Mouse (Mus musculus) hindbrain, embryonic 15.5 days (tissue): Measurements from ENCODE around the gene Gm21149. TPM values are rescaled to one million over a fixed set of nuclear protein-coding genes. Genes with fewer than 3 reads are reported as not detected.
"Not testable (repeated sequence)": the region's sequence is repeated elsewhere in the genome, so short reads cannot be mapped to it uniquely, and the experiment has no call there.

Experiments used
- ATAC-seq: fragments of 200-750 bp; cut with Nextera tagmentation; 2 replicates; pipeline ENCODE4 v1.8.0; 2017; ENCODE audit warnings: low read depth, moderate number of reproducible peaks, moderate TSS enrichment; ENCODE audit not compliant: low FRiP score
- H3K27ac ChIP-seq: fragments of 300-500 bp; sonication (generic); replicated peaks from 2 replicates; pipeline ENCODE4 v1.5.1; 2015; ENCODE audit warnings: mild to moderate bottlenecking, inconsistent platforms
- H3K27me3 ChIP-seq: fragments of 300-500 bp; sonication (generic); 2 replicates; pipeline ENCODE4 v1.6.1; 2015; ENCODE audit warnings: control low read depth, inconsistent platforms
- H3K36me3 ChIP-seq: fragments of 300-500 bp; sonication (generic); 2 replicates; pipeline ENCODE4 v1.6.1; 2015; ENCODE audit warnings: control low read depth, inconsistent platforms
- H3K4me1 ChIP-seq: fragments of 300-500 bp; sonication (generic); replicated peaks from 2 replicates; pipeline ENCODE4 v1.6.1; 2015; ENCODE audit warnings: control low read depth, inconsistent platforms
- H3K4me2 ChIP-seq: fragments of 300-500 bp; sonication (generic); 2 replicates; pipeline ENCODE4 v1.6.1; 2015; ENCODE audit warnings: moderate library complexity, mild to moderate bottlenecking, inconsistent platforms
- H3K4me3 ChIP-seq: fragments of 300-500 bp; sonication (generic); 2 replicates; pipeline ENCODE4 v1.5.1; 2015; ENCODE audit warnings: mild to moderate bottlenecking, inconsistent platforms
- H3K9ac ChIP-seq: fragments of 300-500 bp; sonication (generic); 2 replicates; pipeline ENCODE4 v1.6.1; 2015; ENCODE audit warnings: inconsistent platforms
- H3K9me3 ChIP-seq: fragments of 300-500 bp; sonication (generic); 2 replicates; pipeline ENCODE4 v1.6.1; 2016; ENCODE audit warnings: control low read depth, inconsistent platforms
- WGBS: fragments of 180-500 bp; shearing (Covaris S2); methylation state at CpG from one replicate; pipeline ENCODE4 v1.1.7; 2015; 5-methylcytosine and 5-hydroxymethylcytosine counted together
- polyA plus RNA-seq: library from polyadenylated mRNA; unstranded; fragments of >200 nt; fragmentation: Nextera tagmentation; extraction: Ambion mirVana; gene quantifications from 2 replicates; pipeline ENCODE4 v1.2.1, GENCODE M21; 2015

The Gm21149 gene
- not detected in 2 replicates for polyA plus RNA-seq

DNA sequence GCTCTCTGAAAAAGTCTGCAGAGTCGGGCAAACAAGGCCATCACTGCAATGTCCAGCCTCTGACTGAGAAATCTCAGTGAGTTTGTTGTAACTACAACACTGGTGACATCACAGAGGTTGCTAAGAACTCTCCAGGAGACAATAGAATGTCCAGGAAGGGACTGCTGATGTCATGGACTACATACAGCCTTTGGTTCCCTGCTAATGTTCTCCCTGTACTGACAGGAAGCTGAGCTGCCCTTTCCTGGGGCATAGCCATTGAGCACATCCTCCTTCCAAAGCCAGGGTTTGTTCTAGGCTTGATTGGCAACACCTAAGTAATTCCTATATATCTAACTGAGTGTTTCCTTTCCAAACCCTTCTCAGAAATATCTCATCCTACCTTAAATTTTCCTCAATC, at the start of gene Gm21149:
Gm21149 (minus strand) TSS at position 101 of the 400 bp plus-strand sequence.
- H3K9me3 ChIP-seq, result peaks cover 14% of the 10 kb centered on the region; the same call in 1 of the 2 replicates

DNA sequence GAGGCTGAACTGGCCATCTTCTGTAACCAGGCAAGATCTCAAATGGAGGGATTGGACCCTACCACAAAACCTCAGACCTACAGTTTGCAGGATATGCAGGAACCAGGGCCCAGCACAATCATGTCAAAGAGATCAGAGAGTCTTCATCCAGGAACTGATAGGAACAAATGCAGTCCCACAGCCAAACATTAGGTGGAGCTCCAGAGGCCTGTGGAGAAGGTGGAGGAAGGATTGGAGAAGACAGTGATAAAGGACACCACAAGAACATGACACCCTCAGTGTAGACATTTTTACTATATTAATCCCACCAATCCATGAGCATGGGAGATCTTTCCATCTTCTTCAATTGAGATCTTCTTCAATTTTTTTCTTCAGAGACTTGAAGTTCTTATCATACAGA, 46.1 kb upstream of the Gm21149 start:
- not testable (repeated sequence) for H3K4me3 ChIP-seq, H3K4me2 ChIP-seq, H3K9ac ChIP-seq, ATAC-seq, H3K27ac ChIP-seq, H3K36me3 ChIP-seq, H3K9me3 ChIP-seq, H3K4me1 ChIP-seq, H3K27me3 ChIP-seq

More for the DNA sequence above, at the start of gene Gm21149:
- not testable (repeated sequence) for H3K36me3 ChIP-seq, H3K4me1 ChIP-seq, H3K27ac ChIP-seq, H3K9ac ChIP-seq, H3K4me3 ChIP-seq, H3K4me2 ChIP-seq, ATAC-seq, H3K27me3 ChIP-seq
- WGBS, result 73% methylated on average over 1 of the region's 1 CpGs

DNA sequence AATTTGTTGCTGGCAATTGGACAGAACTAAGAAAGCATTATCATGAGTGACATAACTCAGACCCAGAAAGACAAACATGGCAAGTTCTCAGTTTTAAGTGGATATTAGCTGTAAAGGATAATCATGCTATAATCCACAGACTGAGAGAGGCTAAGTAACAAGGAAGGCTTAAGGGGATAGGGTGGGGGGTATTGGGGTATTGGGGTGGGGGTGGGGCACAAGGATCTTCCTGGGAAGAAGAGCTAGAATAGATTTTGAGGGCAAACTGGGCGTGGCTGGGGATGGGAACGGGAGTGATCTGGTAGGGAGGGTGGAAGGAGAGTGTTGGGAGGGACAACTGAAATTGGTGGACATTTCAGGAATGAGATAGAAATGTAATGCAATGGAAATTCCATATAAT, 45.7 kb upstream of the Gm21149 start:
- 41% methylated on average over 2 of the region's 2 CpGs for WGBS
- H3K27ac ChIP-seq, H3K36me3 ChIP-seq, H3K4me1 ChIP-seq, H3K9ac ChIP-seq, H3K4me3 ChIP-seq, H3K9me3 ChIP-seq, H3K4me2 ChIP-seq, H3K27me3 ChIP-seq, ATAC-seq: not testable (repeated sequence)

DNA sequence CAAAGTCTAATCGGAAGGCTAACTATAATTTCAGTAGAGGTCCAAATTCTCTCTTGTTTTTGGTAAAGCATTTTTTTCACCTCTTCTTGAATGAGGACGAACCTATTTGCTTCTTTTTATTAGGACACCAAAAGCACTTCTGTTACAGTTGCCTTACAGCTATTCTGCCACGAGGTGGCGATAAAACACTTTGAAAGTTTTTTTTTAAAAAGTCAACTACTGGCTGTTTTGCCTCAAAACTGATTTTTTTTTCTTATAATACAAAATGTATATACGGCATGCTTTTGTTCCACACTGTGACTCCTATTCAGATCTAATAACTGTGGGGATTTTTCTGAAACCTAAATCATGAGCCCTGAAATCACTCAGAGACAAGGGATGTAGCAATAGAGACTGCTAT, 44.1 kb upstream of the Gm21149 start:
- not testable (repeated sequence) for H3K27me3 ChIP-seq, H3K4me3 ChIP-seq, H3K36me3 ChIP-seq, H3K9ac ChIP-seq, H3K27ac ChIP-seq, ATAC-seq, H3K4me1 ChIP-seq, H3K9me3 ChIP-seq, H3K4me2 ChIP-seq
- WGBS, result 23% methylated on average over 5 of the region's 5 CpGs

DNA sequence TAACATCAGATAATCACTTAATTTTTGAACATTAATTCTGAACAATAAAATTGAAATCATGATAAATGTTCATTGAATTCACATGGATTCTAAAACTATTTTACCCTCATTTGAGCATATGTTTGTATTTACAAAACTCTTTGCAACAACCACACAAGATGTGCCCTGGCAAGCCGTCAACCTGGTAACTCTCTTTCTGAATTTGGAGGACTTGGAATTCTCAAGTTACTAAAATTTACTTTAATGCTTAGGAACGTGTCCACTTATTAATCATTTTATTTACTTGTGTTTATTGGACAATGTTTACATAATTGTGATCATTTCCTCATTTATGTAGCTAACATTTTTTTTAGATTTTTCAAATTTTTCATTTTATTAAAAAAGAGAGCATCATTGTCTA, 40.8 kb upstream of the Gm21149 start:
- not testable (repeated sequence) for H3K27ac ChIP-seq, H3K9ac ChIP-seq, ATAC-seq, H3K9me3 ChIP-seq, H3K4me1 ChIP-seq, H3K4me3 ChIP-seq, H3K4me2 ChIP-seq, H3K36me3 ChIP-seq, H3K27me3 ChIP-seq
- WGBS, result 76% methylated on average over 2 of the region's 2 CpGs

DNA sequence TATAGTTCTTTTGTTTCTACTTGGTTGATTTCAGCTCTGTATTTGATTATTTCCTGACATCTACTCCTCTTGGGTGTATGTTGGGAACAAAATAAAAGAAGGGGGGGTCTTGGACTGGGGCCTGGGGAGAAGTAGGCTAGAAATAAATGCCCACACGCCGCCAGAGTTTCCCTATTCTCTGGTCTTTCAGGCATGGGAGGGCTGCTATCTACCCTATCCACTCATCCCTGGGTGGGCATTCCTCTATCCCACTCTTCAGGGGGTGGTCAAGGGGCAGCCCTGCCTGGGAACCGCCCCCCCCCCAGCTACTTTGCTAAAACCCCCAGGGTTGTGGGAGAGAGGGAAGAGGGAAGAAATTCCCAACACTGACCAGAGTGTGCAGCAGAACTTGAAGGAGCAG, 35.9 kb upstream of the Gm21149 start:
- peaks cover 28% of the 10 kb centered on the region for H3K9me3 ChIP-seq
- not testable (repeated sequence) for ATAC-seq, H3K9ac ChIP-seq, H3K27me3 ChIP-seq, H3K36me3 ChIP-seq, H3K27ac ChIP-seq, H3K4me3 ChIP-seq, H3K4me1 ChIP-seq, H3K4me2 ChIP-seq
- WGBS, result 68% methylated on average over 3 of the region's 3 CpGs

DNA sequence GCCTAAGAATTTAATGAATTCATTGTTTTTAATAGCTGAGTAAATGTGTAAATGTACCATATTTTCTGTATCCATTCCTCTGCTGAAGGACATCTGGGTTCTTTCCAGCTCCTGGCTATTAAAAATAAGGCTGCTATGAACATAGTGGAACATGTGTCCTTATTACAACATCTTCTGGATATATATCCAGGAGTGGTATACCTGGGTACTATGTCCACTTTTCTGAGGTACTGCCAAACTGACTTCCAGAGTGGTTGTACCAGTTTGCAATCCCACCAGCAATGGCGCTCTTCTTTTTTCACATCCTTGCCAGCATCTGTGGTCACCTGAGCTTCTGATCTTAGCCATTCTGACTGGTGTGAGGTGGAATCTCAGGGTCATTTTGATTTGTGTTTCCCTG, 33.6 kb upstream of the Gm21149 start:
- H3K4me1 ChIP-seq, H3K4me3 ChIP-seq, ATAC-seq, H3K27me3 ChIP-seq, H3K27ac ChIP-seq, H3K4me2 ChIP-seq, H3K36me3 ChIP-seq, H3K9ac ChIP-seq: not testable (repeated sequence)
- peaks cover 40% of the 10 kb centered on the region for H3K9me3 ChIP-seq
- 74% methylated on average over 1 of the region's 1 CpGs for WGBS

DNA sequence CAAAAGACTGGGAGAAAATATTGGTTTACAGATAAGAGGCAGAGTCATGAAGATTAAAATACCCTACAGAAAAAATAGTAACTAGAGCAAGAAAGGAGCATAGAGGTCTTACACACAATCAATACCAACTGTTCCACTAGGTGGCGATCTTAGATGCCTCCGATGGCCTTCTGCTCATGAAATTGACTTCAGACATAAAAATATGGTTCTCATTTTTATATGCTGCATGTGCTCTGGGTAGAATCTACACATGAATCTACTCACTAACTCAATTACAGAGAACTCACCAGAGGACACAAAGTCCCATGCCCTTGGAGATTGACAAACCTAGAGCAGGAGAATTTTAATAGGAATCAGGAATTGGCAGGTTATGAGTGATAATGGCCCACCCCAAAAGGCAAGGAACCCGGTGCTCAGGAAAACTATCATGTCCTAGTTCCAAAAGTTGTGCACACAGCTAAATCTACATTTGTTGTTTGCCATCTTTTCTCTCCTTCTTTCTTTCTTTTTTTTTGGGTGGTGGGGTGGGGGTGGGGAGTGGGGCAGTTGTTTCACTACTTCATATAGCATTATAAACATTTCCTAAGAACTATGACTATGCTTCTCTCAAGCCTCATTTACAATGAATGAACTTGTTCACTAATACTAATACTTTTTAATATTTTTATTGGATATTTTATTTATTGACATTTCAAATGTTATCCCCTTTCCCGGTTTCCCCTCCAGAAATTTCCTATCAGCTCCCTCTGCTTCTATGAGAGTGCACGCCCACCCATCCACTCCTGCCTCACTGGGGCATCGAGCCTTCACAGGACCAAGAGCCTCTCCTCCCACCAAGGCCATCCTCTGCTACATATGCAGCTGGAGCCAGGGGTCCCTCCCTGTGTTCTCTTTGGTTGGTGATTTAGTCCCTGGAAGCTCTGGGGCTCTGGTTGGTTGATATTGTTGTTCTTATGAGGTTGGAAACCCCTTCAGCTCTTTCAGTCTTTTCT, 32.4 kb upstream of the Gm21149 start:
- WGBS, result 71% methylated on average over 6 of the region's 6 CpGs
- H3K4me2 ChIP-seq, H3K4me3 ChIP-seq, H3K27ac ChIP-seq, H3K36me3 ChIP-seq, H3K4me1 ChIP-seq, H3K9ac ChIP-seq, ATAC-seq, H3K27me3 ChIP-seq: not testable (repeated sequence)
- H3K9me3 ChIP-seq, result peaks cover 40% of the 10 kb centered on the region

DNA sequence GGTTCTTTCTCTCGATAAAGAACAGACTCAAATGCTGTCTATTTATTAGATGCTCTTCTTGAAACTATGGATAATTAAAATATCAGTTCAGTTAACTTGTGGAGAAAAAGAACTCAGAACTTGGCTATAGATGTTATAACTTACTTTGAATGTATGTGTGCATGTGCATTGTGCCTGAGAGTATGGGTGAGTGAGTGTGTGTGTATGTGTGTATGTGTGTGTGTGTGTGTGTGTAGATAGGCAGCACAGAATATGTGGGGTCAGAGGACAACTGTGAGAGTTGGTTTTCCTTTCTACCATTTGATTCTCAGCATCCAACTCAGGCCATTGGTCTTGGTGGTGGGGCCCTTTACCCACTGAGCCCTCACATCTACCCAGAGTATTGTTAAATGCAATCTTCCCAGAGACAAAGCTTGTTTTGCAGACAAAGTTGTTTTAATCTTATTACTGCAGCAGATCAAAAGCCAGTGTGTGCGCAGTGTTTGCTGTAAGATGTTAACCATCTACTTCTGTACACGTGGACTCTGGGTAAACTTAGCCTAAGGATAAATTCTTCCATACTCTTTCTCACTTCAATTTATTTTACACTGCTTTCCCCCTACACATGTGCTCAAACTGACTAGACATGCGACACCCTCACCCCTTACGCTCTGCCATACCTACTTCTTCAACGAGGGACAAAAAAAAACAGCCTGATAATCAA, 31.6 kb upstream of the Gm21149 start:
- H3K4me2 ChIP-seq, H3K27me3 ChIP-seq, H3K4me1 ChIP-seq, H3K27ac ChIP-seq, H3K4me3 ChIP-seq, H3K9ac ChIP-seq, H3K36me3 ChIP-seq: not testable (repeated sequence)
- 67% methylated on average over 6 of the region's 6 CpGs for WGBS
- peaks cover 43% of the 10 kb centered on the region for H3K9me3 ChIP-seq
- ATAC-seq, result peak; percentile 69; the same call in 1 of the 2 replicates

DNA sequence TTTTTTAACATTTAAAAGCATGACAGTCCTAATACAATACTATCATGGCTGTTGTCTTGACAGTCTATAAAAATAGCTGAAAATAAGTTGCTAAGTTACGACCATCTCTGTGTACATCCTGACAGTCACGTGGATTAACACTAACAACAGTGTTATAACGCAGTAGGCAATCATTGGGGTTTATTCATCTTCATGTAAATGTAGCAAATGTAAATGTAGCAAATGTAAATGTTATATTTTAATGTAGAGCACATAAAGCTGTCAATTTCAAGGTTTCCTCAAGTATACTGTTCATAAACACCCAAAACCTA, 30.9 kb upstream of the Gm21149 start:
- Histone ChIP-seq H3K27ac (no peak overlapping the region), H3K4me3 (no peak overlapping the region), H3K9ac (no peak overlapping the region), H3K9me3 (peaks cover 44% of the 10 kb centered on the region), H3K36me3 (no peaks in the 10 kb centered on the region), H3K27me3 (no peaks in the 10 kb centered on the region), H3K4me1 (no peaks in the 10 kb centered on the region), H3K4me2 (no peak overlapping the region)
- 78% methylated on average over 3 of the region's 3 CpGs for WGBS
- 0 out of 2 replicates have a peak, but pooled peaks have one; percentile 27 for ATAC-seq

DNA sequence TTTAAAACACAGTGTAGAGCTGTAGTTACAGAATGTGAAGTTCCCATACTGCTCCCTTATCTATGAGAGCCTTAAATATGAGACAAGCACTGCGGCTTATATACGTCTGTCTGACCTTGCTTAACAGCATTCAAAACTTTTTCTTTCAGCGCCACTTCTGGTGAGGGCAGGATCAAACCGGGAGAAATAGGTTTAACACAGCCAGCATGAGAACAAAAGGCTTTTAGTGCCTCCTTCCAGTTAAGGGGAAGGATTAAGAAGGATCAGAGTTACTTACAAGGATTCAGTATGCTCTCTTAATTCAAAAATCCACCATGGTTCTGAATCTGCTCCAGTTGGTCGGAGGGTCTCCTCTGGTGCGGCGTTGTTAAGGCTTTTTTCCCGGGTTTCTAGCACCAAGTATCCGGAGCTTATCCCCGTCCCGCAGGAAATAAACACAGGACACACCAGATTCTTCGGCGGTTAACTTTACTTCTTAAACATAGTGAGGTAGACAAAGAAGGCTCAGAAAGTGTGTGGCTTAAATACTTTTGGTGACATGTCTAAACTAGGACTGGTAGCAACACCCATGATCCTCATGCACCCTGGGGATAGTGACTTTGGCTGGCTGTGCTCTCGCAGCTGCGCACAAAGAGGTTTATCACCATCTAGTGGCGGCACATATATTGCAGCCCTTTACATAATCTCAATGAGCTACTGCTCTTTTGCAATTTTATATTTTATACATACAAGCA, 30.4 kb upstream of the Gm21149 start:
- peak; percentile 61 for ATAC-seq
- Histone ChIP-seq H3K4me1 (no peaks in the 10 kb centered on the region), H3K27ac (no peak overlapping the region), H3K27me3 (no peaks in the 10 kb centered on the region), H3K4me2 (peak overlapping the region; percentile 27), H3K36me3 (no peaks in the 10 kb centered on the region), H3K9ac (no peak overlapping the region), H3K9me3 (peaks cover 40% of the 10 kb centered on the region), H3K4me3 (peak overlapping the region; percentile 9; the same call in 1 of the 2 replicates)
- 49% methylated on average over 16 of the region's 16 CpGs for WGBS
